Mouse (Mus musculus): ENCODE data around the gene Hbs1l. TPM values are rescaled to one million over a fixed set of nuclear protein-coding genes. Genes with fewer than 3 reads are reported as not detected.

Hbs1l gene
- polyA plus RNA-seq, 1 experiment from 2014 or later, result 142 TPM

DNA sequence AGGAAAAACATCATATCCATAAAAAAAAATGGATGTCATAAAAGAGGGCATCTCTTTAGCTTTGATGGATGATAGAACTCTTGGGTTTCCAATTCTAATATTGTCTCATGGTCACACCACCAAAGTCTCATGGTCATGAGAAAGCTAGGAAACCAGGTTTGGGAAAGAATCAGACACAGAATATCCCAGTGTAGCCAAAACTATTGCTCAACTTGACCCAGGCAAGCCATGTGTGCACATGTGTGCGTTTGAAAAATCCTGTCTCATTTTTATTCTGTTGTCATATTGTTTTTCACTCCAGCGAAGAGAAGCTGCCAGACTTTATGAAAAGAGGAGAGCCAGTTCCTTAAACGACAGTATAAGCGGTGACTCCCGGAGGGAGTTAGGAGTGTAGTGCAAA, 114.9 kb downstream of the Hbs1l start:
- Histone ChIP-seq H3K27ac (ENCODE audit: low read depth, low read length) (no peak overlapping the region), H3K9me3 (ENCODE audit: control insufficient read depth, low read length) (no peaks in the 10 kb centered on the region), H3K4me2 (ENCODE audit: low read depth, low read length, severe bottlenecking) (no peak overlapping the region), H3K27me3 (ENCODE audit: control insufficient read depth, insufficient read depth, low read length) (no peaks in the 10 kb centered on the region), H3K36me3 (ENCODE audit: control insufficient read depth, insufficient read depth, low read length) (no peaks in the 10 kb centered on the region), H3K4me1 (replicated peaks; ENCODE audit: control insufficient read depth, insufficient read depth, low read length) (no peaks in the 10 kb centered on the region), H3K4me3 (ENCODE audit: low read depth, low read length) (no peak overlapping the region), H3K9ac (ENCODE audit: low read length) (no peak overlapping the region)
- DNase-seq (ENCODE audit: low spot score), result no peak
- ATAC-seq (replicated peaks; ENCODE audit: low FRiP score), result no peak
- WGBS, result 86% methylated on average over 5 of the region's 5 CpGs

DNA sequence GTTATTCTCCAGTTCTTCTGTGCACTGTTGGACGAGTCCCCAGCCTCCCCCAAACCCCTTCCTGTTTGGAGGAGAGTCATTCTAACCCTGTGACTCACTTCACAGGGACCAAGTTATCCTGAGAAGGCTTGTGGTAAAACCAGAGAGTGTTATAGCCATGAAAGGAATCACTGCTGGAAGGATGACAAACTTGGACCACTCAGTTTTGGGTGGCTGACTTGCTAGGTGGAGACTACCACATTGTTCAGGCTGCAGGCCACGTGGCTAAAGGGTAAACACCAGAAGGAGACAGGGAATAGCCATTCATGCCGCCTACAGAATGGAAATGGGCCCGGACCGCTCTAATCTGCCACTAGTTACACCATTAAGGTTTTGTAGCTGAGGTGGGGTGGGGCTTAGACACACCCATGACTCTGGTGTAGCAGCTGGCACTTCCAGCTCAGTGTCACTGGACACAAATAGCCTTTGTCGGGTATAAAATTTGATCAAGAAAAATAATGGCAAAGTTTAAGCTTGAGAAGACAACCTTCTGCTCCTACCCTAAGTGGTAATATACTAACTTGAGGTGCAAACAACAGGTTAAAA, 115.9 kb downstream of the Hbs1l start:
- Histone ChIP-seq H3K4me2 (ENCODE audit: low read depth, low read length, severe bottlenecking) (no peak overlapping the region), H3K4me1 (replicated peaks; ENCODE audit: control insufficient read depth, insufficient read depth, low read length) (no peaks in the 10 kb centered on the region), H3K36me3 (ENCODE audit: control insufficient read depth, insufficient read depth, low read length) (no peaks in the 10 kb centered on the region), H3K27ac (ENCODE audit: low read depth, low read length) (no peak overlapping the region), H3K27me3 (ENCODE audit: control insufficient read depth, insufficient read depth, low read length) (no peaks in the 10 kb centered on the region), H3K4me3 (ENCODE audit: low read depth, low read length) (no peak overlapping the region), H3K9me3 (ENCODE audit: control insufficient read depth, low read length) (no peaks in the 10 kb centered on the region), H3K9ac (ENCODE audit: low read length) (no peak overlapping the region)
- no peak for DNase-seq (ENCODE audit: low spot score)
- ATAC-seq (replicated peaks; ENCODE audit: low FRiP score), result no peak
- 71% methylated on average over 6 of the region's 6 CpGs for WGBS

DNA sequence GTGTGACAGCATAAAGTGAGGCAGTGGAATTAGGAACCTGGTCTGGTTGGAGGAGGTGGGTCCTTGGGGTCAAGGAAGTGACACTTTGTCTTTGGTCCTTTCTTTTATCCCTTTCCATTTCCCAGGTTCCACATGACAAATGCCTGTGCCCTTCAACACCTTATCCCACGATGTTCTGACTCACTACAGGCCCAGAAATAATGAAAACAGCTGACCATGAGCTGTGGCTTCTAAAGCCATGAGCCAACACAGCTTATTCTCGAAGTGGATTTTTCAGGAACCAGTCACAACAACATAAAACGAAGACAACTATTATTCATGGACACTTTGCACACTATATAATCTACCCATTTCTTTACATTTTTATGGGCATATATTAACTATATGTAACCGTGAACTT, 119.3 kb downstream of the Hbs1l start:
- H3K9me3 ChIP-seq (ENCODE audit: control insufficient read depth, low read length), result no peaks in the 10 kb centered on the region
- DNase-seq (ENCODE audit: low spot score) (no peak), ATAC-seq (replicated peaks; ENCODE audit: low FRiP score) (no peak)
- H3K27me3 ChIP-seq (ENCODE audit: control insufficient read depth, insufficient read depth, low read length), result no peaks in the 10 kb centered on the region
- no peak overlapping the region for H3K9ac ChIP-seq (ENCODE audit: low read length)
- H3K4me2 ChIP-seq (ENCODE audit: low read depth, low read length, severe bottlenecking), result no peak overlapping the region
- no peak overlapping the region for H3K27ac ChIP-seq (ENCODE audit: low read depth, low read length)
- H3K4me3 ChIP-seq (ENCODE audit: low read depth, low read length), result no peak overlapping the region
- H3K36me3 ChIP-seq (ENCODE audit: control insufficient read depth, insufficient read depth, low read length), result no peaks in the 10 kb centered on the region
- 83% methylated on average over 4 of the region's 4 CpGs for WGBS
- H3K4me1 ChIP-seq (replicated peaks; ENCODE audit: control insufficient read depth, insufficient read depth, low read length), result no peaks in the 10 kb centered on the region

DNA sequence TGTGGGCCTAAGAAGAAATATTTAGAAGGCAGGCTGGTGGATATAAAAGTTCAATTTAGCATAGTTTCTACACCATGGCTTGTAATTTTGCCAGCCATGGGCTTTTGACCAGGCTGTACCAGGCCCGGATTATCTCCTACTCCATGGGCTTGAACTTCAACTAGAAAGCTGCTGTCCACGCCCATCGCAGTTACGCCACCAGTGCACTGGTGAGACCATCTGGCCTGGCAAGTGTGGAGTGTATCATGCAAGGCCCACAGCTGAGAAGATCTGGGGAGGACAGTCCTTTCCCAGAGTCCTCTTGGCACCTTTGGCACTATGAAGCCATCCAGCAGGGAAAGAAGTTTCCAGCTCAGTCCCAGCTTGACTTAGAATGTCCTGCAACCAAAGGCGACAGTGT, 120.4 kb downstream of the Hbs1l start:
- Histone ChIP-seq H3K9me3 (ENCODE audit: control insufficient read depth, low read length) (no peaks in the 10 kb centered on the region), H3K27ac (ENCODE audit: low read depth, low read length) (no peak overlapping the region), H3K4me2 (ENCODE audit: low read depth, low read length, severe bottlenecking) (no peak overlapping the region), H3K4me3 (ENCODE audit: low read depth, low read length) (no peak overlapping the region), H3K9ac (ENCODE audit: low read length) (no peak overlapping the region), H3K4me1 (replicated peaks; ENCODE audit: control insufficient read depth, insufficient read depth, low read length) (no peaks in the 10 kb centered on the region), H3K36me3 (ENCODE audit: control insufficient read depth, insufficient read depth, low read length) (no peaks in the 10 kb centered on the region), H3K27me3 (ENCODE audit: control insufficient read depth, insufficient read depth, low read length) (no peaks in the 10 kb centered on the region)
- WGBS, result 92% methylated on average over 5 of the region's 5 CpGs
- no peak for ATAC-seq (replicated peaks; ENCODE audit: low FRiP score)
- DNase-seq (ENCODE audit: low spot score), result no peak

Other genes with a start within 250 kb of the Hbs1l start
- gene Myb, start 135.0 kb upstream of the Hbs1l start, polyA plus RNA-seq (2014; fragmentation: Nextera tagmentation; extraction: Ambion mirVana), result 8.9 and 9.7 TPM in 2 replicates
- not detected in 2 replicates for gene Aldh8a1, start 81.3 kb downstream of the Hbs1l start, polyA plus RNA-seq (2014; fragmentation: Nextera tagmentation; extraction: Ambion mirVana)

Data from forebrain, embryonic 11.5 days (tissue).